Mouse (Mus musculus): ENCODE measurements at regions not wholly inside any gene's neighbourhood (a gene's known extent, or its start where the extent isn't known, plus 50 kb on each side); places are given as distances from the start of the nearest gene placed in this dataset.

- no peak for DNase-seq
Observed at GRCm38 (mm10) chr3:119958799-119959467, 174.7 kb upstream of the Ptbp2 start.

GRCm38 (mm10) chr3:119957529-119957928 is 173.3 kb upstream of the Ptbp2 start:
- DNase-seq = no peak

GRCm38 (mm10) chr3:119955745-119956615 is 171.7 kb upstream of the Ptbp2 start:
- DNase-seq = no peak

- no peak for DNase-seq
Observed at GRCm38 (mm10) chr3:119950721-119951120, 166.5 kb upstream of the Ptbp2 start.

- no peak for DNase-seq
Observed at GRCm38 (mm10) chr3:119950070-119950469, 165.8 kb upstream of the Ptbp2 start.

GRCm38 (mm10) chr3:119949620-119950019 is 165.4 kb upstream of the Ptbp2 start:
- no peak for DNase-seq

- peak; percentile 22 for DNase-seq
Observed at GRCm38 (mm10) chr3:119949041-119949470, 164.8 kb upstream of the Ptbp2 start.

- DNase-seq = no peak
Observed at GRCm38 (mm10) chr3:119947126-119947525, 162.9 kb upstream of the Ptbp2 start.

GRCm38 (mm10) chr3:119944115-119944514 is 159.8 kb upstream of the Ptbp2 start:
- no peak for DNase-seq

- no peak for DNase-seq
Observed at GRCm38 (mm10) chr3:119939091-119939490, 154.8 kb upstream of the Ptbp2 start.

- no peak for DNase-seq
Observed at GRCm38 (mm10) chr3:119938425-119938824, 154.2 kb upstream of the Ptbp2 start.

GRCm38 (mm10) chr3:119936526-119936925 is 152.3 kb upstream of the Ptbp2 start:
- no peak for DNase-seq

- no peak for DNase-seq
Observed at GRCm38 (mm10) chr3:119933049-119933511, 148.8 kb upstream of the Ptbp2 start.

GRCm38 (mm10) chr3:119928281-119928680 is 144.0 kb upstream of the Ptbp2 start:
- no peak for DNase-seq

GRCm38 (mm10) chr3:119919501-119920141 is 135.4 kb upstream of the Ptbp2 start:
- no peak for DNase-seq

GRCm38 (mm10) chr3:119915984-119916865 is 132.0 kb upstream of the Ptbp2 start:
- DNase-seq = no peak

GRCm38 (mm10) chr3:119911532-119911931 is 127.3 kb upstream of the Ptbp2 start:
- no peak for DNase-seq

GRCm38 (mm10) chr3:119904244-119904643 is 120.0 kb upstream of the Ptbp2 start:
- DNase-seq = no peak

- no peak for DNase-seq
Observed at GRCm38 (mm10) chr3:119895141-119895540, 110.9 kb upstream of the Ptbp2 start.

GRCm38 (mm10) chr3:119894035-119894434 is 109.8 kb upstream of the Ptbp2 start:
- DNase-seq = no peak

- DNase-seq = no peak
Observed at GRCm38 (mm10) chr3:119893165-119893910, 109.1 kb upstream of the Ptbp2 start.
